Mouse (Mus musculus) forebrain, postnatal 0 days (tissue): Measurements from ENCODE around the gene Polr3b. TPM values are rescaled to one million over a fixed set of nuclear protein-coding genes. Genes with fewer than 3 reads are reported as not detected.

ENCODE experiments used
- ATAC-seq: fragments of 200-750 bp; cut with Nextera tagmentation; 2 replicates; pipeline ENCODE4 v1.8.0; 2017; ENCODE audit warnings: mild to moderate bottlenecking, moderate library complexity
- DNase-seq: peaks from one replicate; pipeline ENCODE4 v3.0.0-alpha.2; 2015
- H3K27ac ChIP-seq: fragments of 300-500 bp; sonication (generic); 2 replicates; pipeline ENCODE4 v1.5.1; 2014; ENCODE audit warnings: low read depth, mild to moderate bottlenecking, antibody characterized with exemption, low read length, moderate library complexity, mixed read lengths
- H3K27me3 ChIP-seq: fragments of 300-500 bp; sonication (generic); 2 replicates; pipeline ENCODE4 v1.6.1; 2014; ENCODE audit warnings: mild to moderate bottlenecking, low read length, mixed read lengths; ENCODE audit not compliant: insufficient read depth
- H3K36me3 ChIP-seq: fragments of 300-500 bp; sonication (generic); 2 replicates; pipeline ENCODE4 v1.6.1; 2014; ENCODE audit warnings: mild to moderate bottlenecking, moderate library complexity; ENCODE audit not compliant: insufficient read depth
- H3K4me1 ChIP-seq: fragments of 300-500 bp; sonication (generic); 2 replicates; pipeline ENCODE4 v1.6.1; 2014; ENCODE audit warnings: antibody characterized with exemption; ENCODE audit not compliant: insufficient read depth
- H3K4me2 ChIP-seq: fragments of 300-500 bp; sonication (generic); 2 replicates; pipeline ENCODE4 v1.6.1; 2014; ENCODE audit warnings: low read depth, mild to moderate bottlenecking, moderate library complexity
- H3K4me3 ChIP-seq: fragments of 300-500 bp; sonication (generic); 2 replicates; pipeline ENCODE4 v1.5.1; 2014; ENCODE audit warnings: low read depth, low read length, mixed read lengths
- H3K9ac ChIP-seq: fragments of 300-500 bp; sonication (generic); 2 replicates; pipeline ENCODE4 v1.6.1; 2014; ENCODE audit warnings: mild to moderate bottlenecking
- H3K9me3 ChIP-seq: fragments of 300-500 bp; sonication (generic); 2 replicates; pipeline ENCODE4 v1.6.1; 2016; ENCODE audit warnings: low read length
- CTCF ChIP-seq: sonication (generic); IDR thresholded peaks from 2 replicates; pipeline ENCODE4 v1.5.1; 2016; ENCODE audit warnings: antibody characterized with exemption, control low read depth, low read depth
- WGBS: fragments of 180-500 bp; shearing (Covaris S2); extraction: QIAGEN DNeasy Blood & Tissue Kit; methylation state at CpG from one replicate; pipeline ENCODE4 v1.1.7; 2014; 5-methylcytosine and 5-hydroxymethylcytosine counted together
- polyA plus RNA-seq: library from polyadenylated mRNA; unstranded; fragments of >200 nt; fragmentation: Nextera tagmentation; extraction: Ambion mirVana; gene quantifications from 2 replicates; pipeline ENCODE4 v1.2.1, GENCODE M21; 2015
- total RNA-seq: library from RNA; depleted of rRNA; stranded (reverse); fragments of >200 nt; gene quantifications from 2 replicates; pipeline ENCODE4 v1.2.3, GENCODE M21; 2014

Gene Polr3b
- total and polyA plus RNA-seq, 2 experiments from 2014 or later: 8.8 to 17.1 TPM

DNA sequence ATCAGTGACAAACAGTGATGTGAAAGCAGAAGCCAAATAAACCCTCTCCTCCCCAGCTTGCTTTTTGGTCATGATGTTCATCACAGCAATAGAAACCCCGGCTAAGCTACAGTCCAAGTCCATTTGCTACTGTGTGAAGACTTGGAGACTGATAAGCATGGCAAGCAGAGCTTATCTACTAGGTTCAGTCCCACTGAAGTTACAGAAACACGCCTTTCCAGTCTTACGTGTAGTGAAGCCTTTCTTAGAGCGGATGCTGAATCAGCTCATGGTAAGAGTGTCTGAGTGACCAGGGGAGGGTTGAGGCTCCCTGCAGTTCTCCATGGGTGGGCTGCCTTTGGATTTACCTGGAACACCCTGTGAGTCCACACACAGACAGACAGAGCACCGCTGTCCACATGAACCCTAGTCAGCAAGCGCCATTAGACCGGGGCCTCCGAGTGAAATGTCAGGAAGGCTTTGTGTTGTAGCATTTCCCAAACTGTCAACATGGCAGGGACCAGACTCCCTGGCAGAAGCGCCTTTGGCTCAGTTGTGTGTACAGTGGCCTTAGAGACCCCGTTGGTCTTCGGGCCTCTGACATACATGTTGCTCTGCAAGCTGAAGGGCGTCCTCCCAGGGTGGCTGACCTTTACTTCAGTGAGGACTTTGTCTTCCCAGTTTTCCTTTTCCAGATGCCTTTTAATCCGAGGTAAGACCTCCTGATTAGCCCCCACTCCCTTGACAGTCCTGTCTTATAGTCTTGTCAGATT lies 78.3 kb downstream of the Polr3b start:
- Histone ChIP-seq H3K36me3 (peaks cover 32% of the 10 kb centered on the region), H3K27me3 (no peaks in the 10 kb centered on the region), H3K9ac (no peak overlapping the region), H3K4me3 (no peak overlapping the region), H3K4me2 (no peak overlapping the region), H3K4me1 (no peaks in the 10 kb centered on the region), H3K9me3 (no peaks in the 10 kb centered on the region), H3K27ac (no peak overlapping the region)
- WGBS: 95% methylated on average over 13 of the region's 13 CpGs
- ATAC-seq (no peak), DNase-seq (no peak)
- no peak for TF ChIP-seq CTCF

DNA sequence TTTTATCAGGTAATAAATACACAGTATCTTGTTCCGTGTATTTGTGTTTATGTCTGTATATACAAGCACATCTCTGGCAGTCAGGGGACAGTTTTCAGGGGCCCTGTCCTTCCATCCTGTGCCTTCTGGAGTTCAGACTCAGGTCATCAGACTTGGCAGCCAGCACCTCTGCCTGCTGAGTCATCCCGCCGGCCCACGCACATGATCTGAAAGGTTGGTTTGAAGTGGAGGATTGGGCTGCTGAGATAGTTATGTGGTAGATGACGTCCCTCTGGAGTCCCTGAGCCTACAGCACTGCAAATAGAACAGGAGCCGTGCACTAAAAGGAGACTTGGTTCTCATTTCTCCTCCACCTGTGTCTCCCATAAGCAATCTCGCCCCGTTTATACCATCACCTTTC lies 79.0 kb downstream of the Polr3b start:
- Histone ChIP-seq H3K4me1 (no peaks in the 10 kb centered on the region), H3K4me3 (no peak overlapping the region), H3K36me3 (peaks cover 32% of the 10 kb centered on the region), H3K27me3 (no peaks in the 10 kb centered on the region), H3K9me3 (no peaks in the 10 kb centered on the region), H3K9ac (no peak overlapping the region), H3K4me2 (no peak overlapping the region), H3K27ac (no peak overlapping the region)
- 88% methylated on average over 8 of the region's 8 CpGs for WGBS
- no peak for ATAC-seq
- no peak for TF ChIP-seq CTCF
- no peak for DNase-seq

- Histone ChIP-seq H3K4me2 (no peak overlapping the region), H3K4me1 (no peaks in the 10 kb centered on the region), H3K9me3 (no peaks in the 10 kb centered on the region), H3K36me3 (peaks cover 32% of the 10 kb centered on the region), H3K9ac (no peak overlapping the region), H3K27ac (no peak overlapping the region), H3K4me3 (no peak overlapping the region), H3K27me3 (no peaks in the 10 kb centered on the region)
- WGBS: 91% methylated on average over 1 of the region's 1 CpGs
- no peak for ATAC-seq
- TF ChIP-seq CTCF: no peak
- no peak for DNase-seq
These were observed 80.0 kb downstream of the Polr3b start for GRCm38 (mm10) chr10:84702115-84702514.

GRCm38 (mm10) chr10:84704594-84704993 lies 82.5 kb downstream of the Polr3b start:
- no peak for TF ChIP-seq CTCF
- Histone ChIP-seq H3K4me3 (no peak overlapping the region), H3K9me3 (no peaks in the 10 kb centered on the region), H3K4me1 (no peaks in the 10 kb centered on the region), H3K27ac (no peak overlapping the region), H3K4me2 (no peak overlapping the region), H3K36me3 (peaks cover 16% of the 10 kb centered on the region), H3K27me3 (no peaks in the 10 kb centered on the region), H3K9ac (no peak overlapping the region)
- WGBS: 93% methylated on average over 1 of the region's 1 CpGs
- no peak for DNase-seq
- ATAC-seq: no peak

DNA sequence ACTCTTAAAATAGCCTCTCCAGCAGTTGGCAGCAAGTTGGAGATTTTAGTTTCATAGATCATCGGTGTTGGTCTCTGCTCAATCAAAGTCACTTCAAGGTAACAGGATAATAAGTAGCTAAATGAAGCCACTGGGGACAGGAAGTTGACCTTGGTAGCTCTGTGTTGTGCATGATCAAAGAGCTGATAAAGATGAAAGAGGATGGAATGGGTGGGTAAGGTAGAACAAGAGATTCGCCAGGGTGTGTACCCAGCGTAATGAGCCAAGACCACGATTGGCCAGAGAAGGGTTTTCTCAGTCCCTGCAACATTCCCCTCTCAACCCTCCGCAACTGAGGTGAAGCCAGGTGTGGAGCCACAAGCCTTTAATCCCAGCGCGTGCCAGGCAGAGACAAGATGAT lies 83.1 kb downstream of the Polr3b start:
- 94% methylated on average over 7 of the region's 7 CpGs for WGBS
- TF ChIP-seq CTCF: no peak
- no peak overlapping the region for H3K27ac ChIP-seq
- H3K9ac ChIP-seq: no peak overlapping the region
- ATAC-seq (no peak), DNase-seq (no peak)
- no peaks in the 10 kb centered on the region for H3K4me1 ChIP-seq
- peaks cover 11% of the 10 kb centered on the region; the same call in 1 of the 2 replicates for H3K36me3 ChIP-seq
- H3K9me3 ChIP-seq: no peaks in the 10 kb centered on the region
- no peak overlapping the region for H3K4me2 ChIP-seq
- H3K27me3 ChIP-seq: no peaks in the 10 kb centered on the region
- no peak overlapping the region for H3K4me3 ChIP-seq

- H3K27me3 ChIP-seq: no peaks in the 10 kb centered on the region
- H3K9ac ChIP-seq: no peak overlapping the region
- H3K4me2 ChIP-seq: no peak overlapping the region
- 43% methylated on average over 8 of the region's 8 CpGs for WGBS
- no peak overlapping the region for H3K4me3 ChIP-seq
- TF ChIP-seq CTCF: no peak
- no peak for DNase-seq
- H3K27ac ChIP-seq: no peak overlapping the region
- H3K9me3 ChIP-seq: no peaks in the 10 kb centered on the region
- H3K4me1 ChIP-seq: no peaks in the 10 kb centered on the region
- H3K36me3 ChIP-seq: peaks cover 6% of the 10 kb centered on the region; the same call in 1 of the 2 replicates
- ATAC-seq: no peak
These were observed 84.5 kb downstream of the Polr3b start for GRCm38 (mm10) chr10:84706543-84706942.

GRCm38 (mm10) chr10:84707226-84707625 lies 85.1 kb downstream of the Polr3b start:
- DNase-seq (no peak), ATAC-seq (no peak)
- H3K4me3 ChIP-seq: no peak overlapping the region
- H3K4me1 ChIP-seq: no peaks in the 10 kb centered on the region
- H3K27me3 ChIP-seq: no peaks in the 10 kb centered on the region
- no peak overlapping the region for H3K9ac ChIP-seq
- H3K9me3 ChIP-seq: no peaks in the 10 kb centered on the region
- H3K27ac ChIP-seq: no peak overlapping the region
- 25% methylated on average over 6 of the region's 6 CpGs for WGBS
- peaks cover 4% of the 10 kb centered on the region; the same call in 1 of the 2 replicates for H3K36me3 ChIP-seq
- H3K4me2 ChIP-seq: no peak overlapping the region
- TF ChIP-seq CTCF: no peak
